Mouse (Mus musculus): Measurements from ENCODE around the gene Mtx1.

The Mtx1 gene

GRCm38 (mm10) chr3:89226900-89227299 is at the start of gene Mtx1:
Gene Mtx1 (minus strand): TSS chr3:89227088.
- DNase-seq (ENCODE audit: low read depth, low spot score) = no peak

- no peak for DNase-seq (ENCODE audit: low read depth, low spot score)
Measured at GRCm38 (mm10) chr3:89276061-89276460, 49.2 kb upstream of the Mtx1 start.

- peak; percentile 51 for DNase-seq (ENCODE audit: low read depth, low spot score)
Measured at GRCm38 (mm10) chr3:89271760-89272159, 44.9 kb upstream of the Mtx1 start.

GRCm38 (mm10) chr3:89270891-89271290 is 44.0 kb upstream of the Mtx1 start:
- peak; percentile 82 for DNase-seq (ENCODE audit: low read depth, low spot score)

GRCm38 (mm10) chr3:89270051-89270755 is 43.3 kb upstream of the Mtx1 start, which contains the start of gene Slc50a1:
Gene Slc50a1 (minus strand): TSS chr3:89270570.
- DNase-seq (ENCODE audit: low read depth, low spot score) = peak; percentile 62

GRCm38 (mm10) chr3:89268916-89269315 is 42.0 kb upstream of the Mtx1 start:
- no peak for DNase-seq (ENCODE audit: low read depth, low spot score)

- DNase-seq (ENCODE audit: low read depth, low spot score) = peak; percentile 93
Measured at GRCm38 (mm10) chr3:89266439-89266893, 39.6 kb upstream of the Mtx1 start.

GRCm38 (mm10) chr3:89262417-89262816 is 35.5 kb upstream of the Mtx1 start:
- DNase-seq (ENCODE audit: low read depth, low spot score) = no peak

GRCm38 (mm10) chr3:89260211-89260610 is 33.3 kb upstream of the Mtx1 start:
- DNase-seq (ENCODE audit: low read depth, low spot score) = no peak

- DNase-seq (ENCODE audit: low read depth, low spot score) = no peak
Measured at GRCm38 (mm10) chr3:89259076-89259475, 32.2 kb upstream of the Mtx1 start, which contains the start of gene Dpm3. Gene Dpm3 (plus strand): TSS chr3:89259358.

GRCm38 (mm10) chr3:89256177-89256576 is 29.3 kb upstream of the Mtx1 start:
- DNase-seq (ENCODE audit: low read depth, low spot score) = peak; percentile 61

- no peak for DNase-seq (ENCODE audit: low read depth, low spot score)
Measured at GRCm38 (mm10) chr3:89254994-89255393, 28.1 kb upstream of the Mtx1 start.

- DNase-seq (ENCODE audit: low read depth, low spot score) = no peak
Measured at GRCm38 (mm10) chr3:89251365-89251895, 24.5 kb upstream of the Mtx1 start.

GRCm38 (mm10) chr3:89250435-89251040 is 23.6 kb upstream of the Mtx1 start:
- DNase-seq (ENCODE audit: low read depth, low spot score) = peak; percentile 65

GRCm38 (mm10) chr3:89247466-89247865 is 20.6 kb upstream of the Mtx1 start:
- no peak for DNase-seq (ENCODE audit: low read depth, low spot score)

GRCm38 (mm10) chr3:89246261-89247100 is 19.6 kb upstream of the Mtx1 start, which contains the start of gene Trim46:
Gene Trim46 (minus strand): TSS chr3:89246309.
- peak; percentile 96 for DNase-seq (ENCODE audit: low read depth, low spot score)

GRCm38 (mm10) chr3:89245688-89246171 is 18.8 kb upstream of the Mtx1 start, which contains the start of gene Krtcap2:
Gene Krtcap2 (plus strand): TSS chr3:89245966.
- DNase-seq (ENCODE audit: low read depth, low spot score) = peak; percentile 83

GRCm38 (mm10) chr3:89244982-89245687 is 18.2 kb upstream of the Mtx1 start:
- no peak for DNase-seq (ENCODE audit: low read depth, low spot score)

- peak; percentile 52 for DNase-seq (ENCODE audit: low read depth, low spot score)
Measured at GRCm38 (mm10) chr3:89244158-89244981, 17.5 kb upstream of the Mtx1 start.

- DNase-seq (ENCODE audit: low read depth, low spot score) = peak; percentile 46
Measured at GRCm38 (mm10) chr3:89243609-89244008, 16.7 kb upstream of the Mtx1 start.

Data from 3T3-L1 (cell line).